Mouse (Mus musculus) limb, embryonic 14.5 days (tissue): ENCODE measurements around the gene Brip1. TPM values are rescaled to one million over a fixed set of nuclear protein-coding genes. Genes with fewer than 3 reads are reported as not detected.

Experiments used
- ATAC-seq: fragments of 200-750 bp; cut with Nextera tagmentation; 2 replicates; pipeline ENCODE4 v1.8.0; 2017; ENCODE audit warnings: low read depth, moderate number of reproducible peaks, moderate TSS enrichment; ENCODE audit not compliant: low FRiP score
- DNase-seq: peaks from one replicate; pipeline ENCODE4 v3.0.0-alpha.2; 2015; ENCODE audit warnings: low spot score
- H3K27ac ChIP-seq: fragments of 300-500 bp; sonication (generic); replicated peaks from 2 replicates; pipeline ENCODE4 v1.5.1; 2014; ENCODE audit warnings: low read depth, mild to moderate bottlenecking, low read length, moderate library complexity, mixed read lengths
- H3K27me3 ChIP-seq: fragments of 300-500 bp; sonication (generic); 2 replicates; pipeline ENCODE4 v1.6.1; 2014; ENCODE audit warnings: low read length, mixed read lengths; ENCODE audit not compliant: control insufficient read depth, insufficient read depth
- H3K36me3 ChIP-seq: fragments of 300-500 bp; sonication (generic); 2 replicates; pipeline ENCODE4 v1.6.1; 2014; ENCODE audit warnings: mild to moderate bottlenecking, low read length, moderate library complexity, mixed read lengths; ENCODE audit not compliant: control insufficient read depth, insufficient read depth
- H3K4me1 ChIP-seq: fragments of 300-500 bp; sonication (generic); 2 replicates; pipeline ENCODE4 v1.6.1; 2014; ENCODE audit warnings: antibody characterized with exemption, low read length, mixed read lengths; ENCODE audit not compliant: control insufficient read depth, insufficient read depth
- H3K4me2 ChIP-seq: fragments of 300-500 bp; sonication (generic); replicated peaks from 2 replicates; pipeline ENCODE4 v1.6.1; 2014; ENCODE audit warnings: low read depth, mild to moderate bottlenecking, low read length, moderate library complexity; ENCODE audit not compliant: severe bottlenecking
- H3K4me3 ChIP-seq: fragments of 300-500 bp; sonication (generic); replicated peaks from 2 replicates; pipeline ENCODE4 v1.5.1; 2014; ENCODE audit warnings: low read length
- H3K9ac ChIP-seq: fragments of 300-500 bp; sonication (generic); 2 replicates; pipeline ENCODE4 v1.6.1; 2014; ENCODE audit warnings: mild to moderate bottlenecking, low read depth, low read length, moderate library complexity; ENCODE audit not compliant: severe bottlenecking
- H3K9me3 ChIP-seq: fragments of 300-500 bp; sonication (generic); 2 replicates; pipeline ENCODE4 v1.6.1; 2016; ENCODE audit warnings: low read length; ENCODE audit not compliant: control insufficient read depth
- POLR2A ChIP-seq: fragments of 200-500 bp; IDR thresholded peaks from 2 replicates; pipeline ENCODE4 v1.8.0; 2012; ENCODE audit warnings: inconsistent platforms, mild to moderate bottlenecking, moderate library complexity, borderline replicate concordance; ENCODE audit not compliant: insufficient read depth, insufficient read length; ENCODE audit errors: extremely low read depth
- WGBS: fragments of 180-500 bp; shearing (Covaris S2); extraction: QIAGEN DNeasy Blood & Tissue Kit; methylation state at CpG from one replicate; pipeline ENCODE4 v1.1.7; 2014; 5-methylcytosine and 5-hydroxymethylcytosine counted together
- polyA plus RNA-seq, 2 experiments: library from polyadenylated mRNA; depleted of rRNA in 1 of 2; stranded (reverse) in 1 of 2; unstranded in 1 of 2; fragments of >200 nt; fragmentation: Nextera tagmentation in 1 of 2; extraction: Ambion mirVana in 1 of 2; gene quantifications; 2 replicates each; pipeline versions ENCODE4 v1.2.1 to v1.2.3; 2012 to 2014

Gene Brip1
- polyA plus RNA-seq, 2 experiments = 5.1 to 8.8 TPM

DNA sequence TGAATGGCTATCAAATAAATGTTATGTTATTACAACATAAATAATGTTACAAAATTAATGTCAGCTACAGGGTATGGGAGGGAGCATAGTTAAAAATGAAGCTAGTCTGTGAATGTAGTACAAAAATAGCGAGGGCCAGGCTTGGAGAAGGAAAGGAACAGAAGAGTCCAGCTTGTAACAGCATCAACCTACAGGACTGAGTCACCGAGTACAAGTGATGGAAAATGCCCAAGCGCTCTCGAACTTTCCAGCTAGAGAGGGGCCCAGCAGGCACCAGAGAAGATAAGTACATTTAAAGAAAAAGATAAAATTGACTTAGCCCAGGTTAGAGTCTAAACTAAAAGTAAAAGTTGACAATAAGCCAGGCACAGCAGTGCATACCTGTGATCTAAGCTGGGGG is 116.5 kb downstream of the Brip1 start:
- no peak overlapping the region for H3K4me3 ChIP-seq
- ATAC-seq (no peak), DNase-seq (no peak)
- H3K4me1 ChIP-seq = no peaks in the 10 kb centered on the region
- WGBS = 83% methylated on average over 4 of the region's 4 CpGs
- H3K27ac ChIP-seq = no peak overlapping the region
- H3K4me2 ChIP-seq = no peak overlapping the region
- H3K9me3 ChIP-seq = no peaks in the 10 kb centered on the region
- no peak for TF ChIP-seq POLR2A
- no peaks in the 10 kb centered on the region for H3K27me3 ChIP-seq
- no peak overlapping the region for H3K9ac ChIP-seq
- H3K36me3 ChIP-seq = no peaks in the 10 kb centered on the region

DNA sequence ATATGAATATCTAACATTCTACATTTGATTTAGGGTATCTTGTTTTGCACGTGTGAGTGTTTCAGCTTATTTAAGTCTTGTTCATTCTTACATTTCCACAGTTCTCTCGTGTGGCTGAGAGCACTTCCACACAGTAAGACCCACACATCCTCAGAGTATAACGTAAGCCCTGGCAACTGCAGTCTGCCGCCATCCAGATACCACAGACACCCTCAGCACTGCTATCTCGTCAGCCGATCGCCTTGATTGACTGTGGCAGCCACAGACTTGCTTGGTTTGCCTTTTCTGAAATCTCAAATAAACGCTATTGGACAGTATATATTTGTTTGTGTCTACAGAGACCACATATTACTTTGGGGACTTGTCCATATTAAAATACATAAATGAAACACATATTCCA is 123.0 kb downstream of the Brip1 start:
- no peaks in the 10 kb centered on the region for H3K4me1 ChIP-seq
- H3K9me3 ChIP-seq = no peaks in the 10 kb centered on the region
- TF ChIP-seq POLR2A = no peak
- no peak overlapping the region for H3K9ac ChIP-seq
- no peak for ATAC-seq
- H3K4me3 ChIP-seq = no peak overlapping the region
- H3K27me3 ChIP-seq = no peaks in the 10 kb centered on the region
- peaks cover 3% of the 10 kb centered on the region; the same call in 1 of the 2 replicates for H3K36me3 ChIP-seq
- H3K27ac ChIP-seq = no peak overlapping the region
- no peak overlapping the region for H3K4me2 ChIP-seq
- DNase-seq = no peak
- 90% methylated on average over 8 of the region's 8 CpGs for WGBS

DNA sequence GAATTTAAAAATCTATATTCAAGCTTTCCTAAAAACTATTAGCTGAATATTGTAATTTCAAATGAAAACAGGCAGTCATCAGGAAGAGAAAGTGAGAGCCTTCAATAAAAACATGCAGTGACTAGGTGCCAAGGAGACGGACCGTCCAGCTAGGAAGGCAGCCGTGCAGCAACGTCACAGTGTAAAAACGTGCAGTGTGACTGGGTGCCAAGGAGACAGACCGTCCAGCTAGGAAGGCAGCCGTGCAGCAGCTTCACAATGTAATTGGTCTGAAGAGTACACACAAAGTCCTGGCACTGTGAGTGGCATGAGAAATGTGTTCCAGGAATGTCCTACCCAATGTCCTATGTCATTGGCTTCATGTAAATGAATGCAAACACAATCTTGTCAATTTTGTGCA is 124.0 kb downstream of the Brip1 start:
- DNase-seq (no peak), ATAC-seq (no peak)
- Histone ChIP-seq H3K27ac (no peak overlapping the region), H3K9me3 (no peaks in the 10 kb centered on the region), H3K27me3 (no peaks in the 10 kb centered on the region), H3K9ac (no peak overlapping the region), H3K4me3 (no peak overlapping the region), H3K36me3 (peaks cover 5% of the 10 kb centered on the region; the same call in 1 of the 2 replicates), H3K4me2 (no peak overlapping the region), H3K4me1 (no peaks in the 10 kb centered on the region)
- TF ChIP-seq POLR2A = no peak
- WGBS = 75% methylated on average over 7 of the region's 7 CpGs

DNA sequence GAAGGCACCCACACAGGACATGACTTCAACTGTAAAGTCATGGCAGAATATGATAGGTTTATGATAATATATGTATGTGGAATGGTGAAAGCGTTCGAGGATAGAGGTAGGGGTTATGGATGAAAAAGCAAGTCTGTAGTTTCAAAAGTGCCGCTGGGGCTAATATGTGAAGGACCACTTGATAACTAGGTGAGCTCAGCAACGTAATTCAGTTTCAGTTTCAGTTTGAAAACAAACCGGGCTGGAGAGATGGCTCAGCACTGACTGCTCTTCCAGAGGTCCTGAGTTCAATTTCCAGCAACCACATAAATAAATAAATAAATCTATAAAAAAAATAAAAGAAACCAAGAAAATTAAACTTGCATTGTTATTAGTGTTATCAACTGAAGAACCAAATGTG is 124.6 kb downstream of the Brip1 start:
- Histone ChIP-seq H3K4me3 (no peak overlapping the region), H3K4me2 (no peak overlapping the region), H3K27ac (no peak overlapping the region), H3K9me3 (no peaks in the 10 kb centered on the region), H3K36me3 (peaks cover 8% of the 10 kb centered on the region; the same call in 1 of the 2 replicates), H3K27me3 (no peaks in the 10 kb centered on the region), H3K4me1 (no peaks in the 10 kb centered on the region), H3K9ac (no peak overlapping the region)
- no peak for TF ChIP-seq POLR2A
- 88% methylated on average over 5 of the region's 5 CpGs for WGBS
- DNase-seq = no peak
- ATAC-seq = no peak

DNA sequence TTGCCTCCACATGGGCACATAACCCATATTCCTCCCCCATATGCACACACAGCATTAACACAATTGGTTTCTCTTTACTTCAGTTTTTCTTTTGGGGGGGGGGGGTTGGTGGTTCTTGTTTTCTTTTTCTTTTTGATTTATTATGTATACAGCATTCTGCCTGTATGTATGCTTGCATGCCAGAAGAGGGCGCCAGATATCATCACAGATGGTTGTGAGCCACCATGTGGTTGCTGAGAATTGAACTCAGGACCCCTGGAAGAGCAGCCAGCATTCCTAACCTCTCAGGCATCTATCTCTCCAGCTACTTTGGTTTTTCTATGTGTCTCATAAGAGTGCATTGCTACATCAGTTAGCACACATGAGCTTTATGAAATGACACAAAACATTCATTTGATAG is 125.6 kb downstream of the Brip1 start:
- no peak for TF ChIP-seq POLR2A
- Histone ChIP-seq H3K27ac (no peak overlapping the region), H3K9me3 (no peaks in the 10 kb centered on the region), H3K4me3 (no peak overlapping the region), H3K27me3 (no peaks in the 10 kb centered on the region), H3K4me1 (no peaks in the 10 kb centered on the region), H3K36me3 (peaks cover 8% of the 10 kb centered on the region; the same call in 1 of the 2 replicates), H3K9ac (no peak overlapping the region), H3K4me2 (no peak overlapping the region)
- 91% methylated on average over 1 of the region's 1 CpGs for WGBS
- ATAC-seq (no peak), DNase-seq (no peak)

DNA sequence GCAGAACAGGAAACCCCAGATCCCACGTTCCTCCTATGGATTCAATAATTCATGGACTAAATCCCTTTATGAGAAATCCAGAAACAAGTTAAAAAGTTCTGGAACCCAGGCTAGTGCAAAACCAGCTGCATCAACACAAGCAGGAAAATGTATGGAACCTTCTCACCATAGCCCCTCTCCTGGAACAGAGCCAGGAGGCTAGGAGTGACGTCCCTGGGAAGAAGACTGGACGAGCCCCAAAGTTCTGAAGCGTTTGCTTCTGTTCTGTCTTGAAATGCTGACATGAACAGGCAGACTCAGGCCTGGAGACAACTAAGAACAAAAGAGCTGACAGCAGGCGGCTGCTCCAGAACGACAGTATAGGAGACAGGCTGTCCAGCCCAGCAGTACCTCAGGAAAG is 132.3 kb downstream of the Brip1 start:
- no peaks in the 10 kb centered on the region for H3K9me3 ChIP-seq
- ATAC-seq (peak; percentile 50), DNase-seq (peak; percentile 56)
- peaks cover 6% of the 10 kb centered on the region; the same call in 1 of the 2 replicates for H3K4me1 ChIP-seq
- no peaks in the 10 kb centered on the region for H3K27me3 ChIP-seq
- H3K4me3 ChIP-seq = no peak overlapping the region
- 23% methylated on average over 6 of the region's 6 CpGs for WGBS
- peak overlapping the region; percentile 40; the same call in 1 of the 2 replicates for H3K27ac ChIP-seq
- TF ChIP-seq POLR2A = no peak
- H3K36me3 ChIP-seq = 0 out of 2 replicates have a peak, but pooled peaks cover 5% of the 10 kb centered on the region
- no peak overlapping the region for H3K4me2 ChIP-seq
- H3K9ac ChIP-seq = no peak overlapping the region
